Mouse (Mus musculus): ENCODE measurements around the gene Uba5. TPM values are rescaled to one million over a fixed set of nuclear protein-coding genes. Genes with fewer than 3 reads are reported as not detected.

Uba5 gene
- 10 to 100 TPM; 42.1 to 43.4 TPM for total RNA-seq (2021)

DNA sequence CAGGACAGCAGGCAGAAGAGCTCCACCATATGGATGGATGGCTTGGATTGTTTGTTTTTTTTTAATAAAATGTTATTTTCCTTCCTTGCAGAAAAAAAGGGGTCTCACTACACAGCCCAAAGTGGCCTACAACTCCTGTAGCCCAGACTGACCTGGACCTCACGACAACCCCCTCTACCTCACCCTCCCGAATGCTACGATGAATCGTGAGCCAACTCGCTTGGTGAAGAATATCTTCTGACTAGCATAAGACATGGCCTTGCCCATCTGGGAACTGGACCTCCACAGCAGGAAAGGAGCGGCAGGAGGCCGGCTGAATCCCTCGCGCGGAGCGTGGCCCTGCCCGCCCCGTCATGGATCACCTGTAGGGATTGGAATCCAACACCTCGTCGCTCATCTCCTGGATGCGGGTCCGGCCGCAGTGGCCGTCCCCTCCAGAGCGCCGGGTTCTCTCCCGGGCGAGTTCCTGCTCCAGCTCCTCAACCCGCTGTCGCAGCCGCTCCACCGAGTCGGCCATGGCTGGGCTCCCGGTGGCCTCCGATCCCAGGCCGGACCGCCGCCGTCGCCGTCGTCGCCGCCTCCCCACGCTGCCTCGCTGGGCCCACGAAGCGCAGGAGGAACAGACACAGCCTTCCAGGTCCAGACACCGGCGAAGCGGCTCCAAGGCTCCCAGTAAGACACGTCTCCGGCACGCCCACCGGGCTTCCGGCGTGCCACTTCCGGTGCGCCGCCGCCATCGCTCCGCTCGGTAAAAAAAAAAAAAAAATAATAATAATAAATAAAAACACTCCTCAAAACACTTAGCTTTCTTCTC lies at the start of gene Uba5:
Gene Uba5, minus strand, starts transcription at position 705 of the 814 bp plus-strand sequence.
- DNase-seq (ENCODE audit: extremely low spot score in 1 of 2, low spot score in 2 of 2) = peak; percentile 48 to 89
- intact Hi-C loops (cut with DNase I) = no loop called here

DNA sequence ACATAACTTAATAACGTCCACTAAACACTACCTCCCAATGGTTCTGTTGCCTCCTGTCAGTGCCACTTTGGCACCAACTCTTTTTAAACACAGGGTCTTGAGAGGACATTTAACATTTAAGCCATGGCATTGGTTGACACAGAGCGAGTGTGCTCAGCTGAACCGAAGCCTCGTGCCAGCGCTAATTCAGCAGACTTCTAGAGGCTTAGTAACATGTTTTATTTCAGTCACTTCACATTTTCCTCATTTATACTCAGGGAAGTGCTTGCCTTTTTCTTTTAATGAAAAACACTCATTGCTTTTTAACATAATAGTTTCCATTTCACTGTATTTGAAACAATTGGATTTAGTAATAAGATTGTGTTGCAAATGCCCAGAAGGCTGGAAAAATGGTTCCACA lies 46.2 kb upstream of the Uba5 start:
- DNase-seq (ENCODE audit: extremely low spot score in 1 of 2, low spot score in 2 of 2) = no peak
- intact Hi-C loops (cut with DNase I) = no loop called here

DNA sequence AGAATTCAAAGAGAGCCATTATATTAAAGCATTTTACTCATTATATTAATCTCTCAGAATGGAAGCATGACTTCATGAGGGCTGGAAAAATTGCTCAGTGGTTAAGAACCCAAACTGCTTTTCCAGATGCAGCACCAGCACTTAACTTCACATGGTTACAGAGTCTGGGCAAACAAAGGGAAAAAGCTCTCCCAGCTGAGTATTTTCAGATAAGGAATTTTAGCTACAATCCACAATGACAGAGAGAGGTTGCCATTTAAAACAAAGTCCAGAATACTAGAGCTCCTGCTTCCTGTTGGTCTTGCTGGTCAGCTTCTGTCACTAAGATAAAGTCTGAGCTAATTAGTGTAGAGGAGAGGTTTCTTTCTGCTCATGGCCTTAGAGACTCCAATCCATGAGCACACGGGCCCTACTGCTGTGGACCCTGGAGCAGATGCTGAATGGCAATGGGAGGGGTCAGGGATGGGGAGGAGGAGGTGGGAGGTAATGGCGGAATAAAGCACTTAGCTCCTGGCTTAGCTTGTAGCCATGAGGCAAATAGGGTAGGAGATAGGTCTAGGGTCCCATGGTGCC lies 45.7 kb upstream of the Uba5 start:
- intact Hi-C loops (cut with DNase I) = no loop called here
- no peak for DNase-seq (ENCODE audit: extremely low spot score in 1 of 2, low spot score in 2 of 2)

DNA sequence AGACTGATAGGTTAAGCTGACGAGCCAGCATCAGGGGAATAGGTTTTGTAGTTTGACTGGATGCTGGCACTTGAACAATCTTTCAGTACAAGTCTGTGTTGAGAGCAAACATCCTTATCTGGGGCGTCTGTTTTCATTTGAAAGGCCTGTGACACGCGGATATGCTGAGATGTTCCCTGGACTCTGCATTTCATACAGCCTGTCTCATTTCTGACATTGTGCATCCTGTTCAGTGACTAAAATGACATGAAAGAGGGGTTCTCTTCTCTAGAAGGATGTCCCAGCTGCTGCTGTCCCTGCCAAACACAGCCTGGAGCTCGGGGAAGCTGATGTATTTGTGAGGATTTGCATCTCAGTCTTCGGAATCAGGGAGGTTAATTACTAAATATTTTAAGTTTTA lies 44.5 kb upstream of the Uba5 start:
- intact Hi-C loops (cut with DNase I) = no loop called here
- no peak for DNase-seq (ENCODE audit: extremely low spot score in 1 of 2, low spot score in 2 of 2)

DNA sequence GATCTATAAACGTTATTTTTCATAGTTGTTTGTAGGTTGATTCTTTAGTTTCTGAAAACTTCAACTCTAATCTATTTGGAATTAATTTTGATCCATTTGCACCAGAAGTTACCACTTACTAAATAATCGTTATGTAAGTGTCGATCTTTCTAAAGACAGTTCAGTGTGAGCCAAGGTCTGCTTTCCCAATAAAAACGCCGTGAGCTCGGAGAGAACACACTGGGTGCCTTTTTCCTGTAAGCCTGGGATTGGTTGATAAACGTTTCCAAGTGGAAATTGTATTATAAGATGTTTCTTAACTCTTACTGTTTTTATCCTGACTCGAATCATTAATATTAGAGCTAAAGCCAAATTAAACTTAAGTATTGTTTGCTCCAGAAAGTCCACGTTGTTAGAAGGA lies 44.0 kb upstream of the Uba5 start:
- intact Hi-C loops (cut with DNase I) = no loop called here

DNA sequence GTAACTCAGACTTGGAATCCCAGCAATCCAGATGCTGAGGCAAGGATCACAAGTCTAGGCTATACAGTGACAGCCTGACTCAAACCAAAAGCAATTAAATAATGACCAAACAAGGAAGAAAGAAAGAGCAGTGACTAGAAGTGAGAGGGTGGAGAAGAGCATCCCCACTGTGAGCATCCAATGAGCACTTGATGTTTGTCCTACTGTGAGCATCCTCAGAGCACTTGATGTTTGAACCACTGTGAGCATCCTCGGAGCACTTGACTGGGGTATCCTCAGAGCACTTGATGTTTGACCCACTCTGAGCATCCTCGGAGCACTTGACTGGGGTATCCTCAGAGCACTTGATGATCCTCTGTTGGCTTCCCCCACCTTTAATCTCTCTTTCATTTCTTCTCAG lies 42.1 kb upstream of the Uba5 start:
- intact Hi-C loops (cut with DNase I) = no loop called here
- DNase-seq (ENCODE audit: extremely low spot score in 1 of 2, low spot score in 2 of 2) = no peak

More for the DNA sequence above, 44.0 kb upstream of the Uba5 start:
- no peak for DNase-seq (ENCODE audit: extremely low spot score in 1 of 2, low spot score in 2 of 2)

DNA sequence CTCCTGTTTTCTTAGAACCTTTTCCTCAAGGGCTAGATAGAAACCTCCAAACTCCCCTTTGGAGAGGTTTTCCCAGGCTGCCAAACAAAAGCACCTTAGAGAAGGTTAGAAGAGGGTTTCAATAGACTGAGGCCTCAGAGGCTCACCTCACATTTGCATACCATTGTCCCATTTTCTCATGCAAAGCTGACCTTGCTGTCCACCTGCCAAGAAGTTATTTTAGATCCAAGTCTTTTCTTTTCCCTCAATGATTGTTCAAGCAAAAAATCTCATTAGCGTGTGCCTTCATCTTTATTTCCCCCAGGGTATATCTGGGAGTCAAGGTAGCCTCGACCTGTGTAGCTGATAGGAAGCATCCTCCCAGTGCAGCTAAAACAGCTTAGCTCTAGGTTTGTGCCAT lies 40.0 kb upstream of the Uba5 start:
- intact Hi-C loops (cut with DNase I) = no loop called here

DNA sequence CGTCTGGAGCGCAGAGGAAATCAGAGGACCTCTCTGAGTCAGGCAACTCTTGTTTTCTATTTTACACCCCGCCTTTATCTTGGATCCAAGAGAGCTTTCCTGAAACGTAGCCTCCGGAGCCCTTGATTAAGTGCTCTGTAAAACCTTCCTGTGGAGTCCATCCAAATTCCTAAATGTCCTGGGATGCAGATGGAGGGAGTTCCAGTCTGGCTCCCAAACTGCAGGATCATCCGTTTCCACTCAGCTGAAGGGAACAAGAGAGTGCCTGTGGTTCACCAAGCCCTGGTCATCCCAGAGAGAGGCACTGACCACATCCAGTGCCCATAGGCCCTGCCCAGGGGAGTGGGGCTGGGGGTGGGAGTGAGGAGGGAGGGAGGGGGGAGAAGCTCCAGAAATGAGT lies 39.4 kb upstream of the Uba5 start:
- intact Hi-C loops (cut with DNase I) = no loop called here

More for the DNA sequence above, 40.0 kb upstream of the Uba5 start:
- DNase-seq (ENCODE audit: extremely low spot score in 1 of 2, low spot score in 2 of 2) = no peak

DNA sequence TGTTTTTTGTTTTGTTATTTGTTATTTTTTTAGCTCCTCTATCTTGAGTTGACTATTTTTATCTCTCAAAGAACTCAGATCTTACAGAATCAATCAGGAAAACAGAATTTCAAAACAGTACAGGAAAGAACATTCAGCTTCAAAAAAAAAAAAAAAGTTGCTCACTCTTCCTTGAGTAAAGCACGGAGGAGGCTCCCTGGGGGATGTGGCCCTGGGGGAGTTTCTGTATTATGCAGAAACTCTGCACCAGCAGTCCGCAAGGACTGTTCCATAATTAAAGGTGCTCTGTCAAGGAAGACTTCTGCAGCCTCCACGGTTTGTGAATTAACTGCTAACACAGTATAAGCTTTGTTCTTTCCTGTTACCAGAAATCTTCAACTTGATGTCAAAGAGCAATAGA lies 38.5 kb upstream of the Uba5 start:
- intact Hi-C loops (cut with DNase I) = no loop called here
- DNase-seq (ENCODE audit: extremely low spot score in 1 of 2, low spot score in 2 of 2) = no peak

More for the DNA sequence above, 39.4 kb upstream of the Uba5 start:
- no peak for DNase-seq (ENCODE audit: extremely low spot score in 1 of 2, low spot score in 2 of 2)

DNA sequence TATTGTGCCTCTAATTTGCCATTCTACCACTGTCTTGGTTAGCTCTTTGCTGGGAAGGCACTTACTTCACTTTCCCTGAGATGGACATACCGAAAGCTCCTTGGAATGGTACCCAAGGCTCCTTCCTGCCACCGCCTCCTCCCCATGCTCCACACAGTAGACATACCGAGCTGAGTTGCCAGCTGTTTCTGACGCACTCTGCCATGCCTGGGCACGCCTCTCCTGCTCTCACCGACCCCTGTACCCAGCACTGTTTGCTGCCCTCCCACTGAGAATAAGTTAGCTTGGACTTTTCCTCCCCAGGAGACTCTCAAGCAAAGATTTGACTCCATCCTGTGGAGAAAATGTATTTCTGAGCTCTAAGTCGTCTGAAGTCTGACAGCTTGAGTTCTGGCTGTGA lies 37.9 kb upstream of the Uba5 start:
- intact Hi-C loops (cut with DNase I) = no loop called here
- DNase-seq (ENCODE audit: extremely low spot score in 1 of 2, low spot score in 2 of 2) = no peak

DNA sequence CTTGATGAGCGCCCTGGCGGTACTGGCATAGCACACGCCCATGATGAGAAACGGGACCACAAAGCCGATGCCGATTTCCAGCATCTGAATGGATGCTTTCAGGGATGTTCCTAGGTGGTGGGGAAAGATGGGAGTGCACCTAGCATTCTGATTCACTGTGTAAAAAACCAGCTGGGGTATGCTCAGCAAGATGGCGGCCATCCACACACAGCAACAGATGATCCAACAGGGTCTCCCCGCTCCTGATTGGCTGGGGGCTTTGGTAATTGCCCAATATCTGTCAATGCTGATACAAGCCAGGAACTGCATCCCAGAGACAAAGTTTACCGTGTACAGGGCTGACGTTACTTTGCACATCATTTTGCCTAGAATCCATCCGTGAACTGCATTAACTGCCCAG lies 36.1 kb upstream of the Uba5 start:
- DNase-seq (ENCODE audit: extremely low spot score in 1 of 2, low spot score in 2 of 2) = no peak
- intact Hi-C loops (cut with DNase I) = no loop called here

DNA sequence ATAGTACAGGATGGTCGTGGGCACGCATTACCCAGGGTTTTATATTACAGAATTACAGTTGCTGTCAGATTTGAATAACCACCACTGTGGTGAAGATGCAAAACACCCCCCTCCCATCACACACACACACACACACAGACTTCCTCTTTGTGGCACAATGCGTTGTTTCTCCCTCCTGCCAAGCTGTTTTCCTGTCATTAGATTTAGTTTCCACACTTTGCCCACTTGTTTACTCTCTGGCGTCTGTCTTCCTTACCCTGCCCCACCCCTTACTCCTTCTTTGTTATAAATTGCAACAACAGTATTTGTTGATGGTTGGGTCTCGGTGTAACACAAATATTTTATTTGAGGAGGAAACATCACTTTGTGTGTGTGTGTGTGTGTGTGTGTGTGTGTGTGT lies 35.3 kb upstream of the Uba5 start:
- DNase-seq (ENCODE audit: extremely low spot score in 1 of 2, low spot score in 2 of 2) = no peak
- intact Hi-C loops (cut with DNase I) = no loop called here

DNA sequence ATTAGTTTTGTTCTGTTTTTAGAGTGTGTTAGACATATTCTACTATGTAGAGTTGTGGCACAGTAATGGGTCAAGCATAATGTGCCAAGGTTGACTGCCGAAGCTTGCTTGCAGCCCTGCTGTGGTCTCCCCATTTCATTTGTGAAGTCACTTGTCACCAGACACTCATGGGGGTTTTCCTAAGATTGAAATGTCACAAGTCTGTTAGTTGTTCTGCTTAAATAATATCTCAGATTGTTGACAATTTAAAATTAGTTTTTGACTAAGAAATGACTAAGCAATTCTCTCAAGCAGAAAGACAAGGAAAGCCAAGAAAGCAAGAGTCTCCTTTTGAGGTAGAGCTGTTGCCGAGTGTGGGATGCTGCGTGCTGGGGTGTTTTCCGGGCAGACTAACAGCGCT lies 30.0 kb upstream of the Uba5 start:
- intact Hi-C loops (cut with DNase I) = no loop called here
- no peak for DNase-seq (ENCODE audit: extremely low spot score in 1 of 2, low spot score in 2 of 2)

DNA sequence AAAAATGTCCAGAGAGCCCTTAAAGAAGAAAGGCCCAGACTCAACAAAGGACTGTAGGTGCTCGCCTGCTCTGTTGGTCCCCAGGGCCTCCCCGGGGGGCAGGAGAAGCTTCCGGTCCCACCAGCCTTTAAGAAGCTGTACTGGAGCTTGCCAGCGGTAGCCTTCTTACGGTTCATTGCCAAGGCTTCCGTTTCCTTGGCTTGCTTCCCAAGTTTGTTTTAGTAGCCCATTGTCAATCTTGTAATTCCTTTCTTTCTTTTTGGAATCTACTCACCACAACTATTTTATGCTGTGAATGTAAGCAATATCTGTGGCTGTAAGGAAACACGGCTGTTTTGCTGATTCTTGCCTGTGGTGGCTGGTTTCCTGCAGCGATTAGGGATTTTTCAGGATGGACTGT lies 25.6 kb upstream of the Uba5 start:
- peak in 1 of 2 experiments; percentile 77 for DNase-seq (ENCODE audit: extremely low spot score in 1 of 2, low spot score in 2 of 2)
- intact Hi-C loops (cut with DNase I) = no loop called here

DNA sequence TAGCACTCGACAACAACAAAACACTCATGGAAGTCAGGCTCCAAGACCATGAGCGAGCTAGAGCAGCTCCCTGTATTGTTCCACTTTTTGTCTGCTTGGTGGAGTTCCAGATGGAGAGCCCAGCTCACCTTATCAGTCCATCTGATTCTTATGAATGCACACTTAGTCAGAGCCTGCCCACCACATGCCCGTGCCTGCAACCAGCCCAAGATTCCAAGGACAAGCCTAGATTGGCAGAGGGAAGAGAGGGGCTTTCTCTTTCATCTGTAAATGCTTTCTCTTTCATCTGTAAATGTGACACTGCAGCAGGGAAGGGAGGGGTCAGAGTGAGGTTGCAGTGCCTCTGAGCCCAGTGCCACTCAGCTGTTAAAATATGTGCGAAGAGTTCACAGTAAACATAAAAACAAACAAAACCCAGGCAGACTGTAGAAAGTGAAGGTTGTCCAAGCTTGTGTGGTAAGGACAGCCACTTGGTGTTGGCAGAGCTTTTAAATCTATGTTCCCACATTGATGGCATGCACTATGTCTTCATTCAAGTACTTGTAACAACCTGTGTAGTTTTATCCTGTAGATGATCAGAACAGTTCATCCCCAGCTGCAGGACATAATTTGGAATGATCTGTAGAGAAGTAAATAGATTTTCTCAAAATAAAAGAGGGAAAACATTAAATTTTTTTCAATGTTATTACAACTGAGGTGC lies 22.9 kb upstream of the Uba5 start:
- DNase-seq (ENCODE audit: extremely low spot score in 1 of 2, low spot score in 2 of 2) = no peak
- intact Hi-C loops (cut with DNase I) = no loop called here

DNA sequence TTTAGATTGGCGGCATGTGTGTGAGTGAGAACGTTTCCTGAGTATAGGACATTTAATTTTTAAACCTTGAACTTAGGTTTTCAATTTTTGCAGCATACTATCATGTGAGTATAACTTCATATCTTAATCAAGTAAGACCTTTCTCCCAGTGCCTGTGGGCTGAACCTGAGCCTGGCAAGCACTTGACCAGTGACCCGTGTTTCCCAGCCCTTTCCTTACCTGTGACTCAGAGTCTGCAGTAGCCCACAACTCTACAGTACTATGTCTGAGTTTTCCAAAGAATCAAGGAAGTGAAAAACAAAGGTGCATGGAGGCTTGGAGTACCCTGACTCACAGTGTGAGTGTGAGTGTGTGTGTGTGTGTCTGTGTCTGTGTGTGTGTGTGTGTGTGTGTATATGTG lies 17.1 kb upstream of the Uba5 start:
- no peak for DNase-seq (ENCODE audit: extremely low spot score in 1 of 2, low spot score in 2 of 2)
- intact Hi-C loops (cut with DNase I) = no loop called here

DNA sequence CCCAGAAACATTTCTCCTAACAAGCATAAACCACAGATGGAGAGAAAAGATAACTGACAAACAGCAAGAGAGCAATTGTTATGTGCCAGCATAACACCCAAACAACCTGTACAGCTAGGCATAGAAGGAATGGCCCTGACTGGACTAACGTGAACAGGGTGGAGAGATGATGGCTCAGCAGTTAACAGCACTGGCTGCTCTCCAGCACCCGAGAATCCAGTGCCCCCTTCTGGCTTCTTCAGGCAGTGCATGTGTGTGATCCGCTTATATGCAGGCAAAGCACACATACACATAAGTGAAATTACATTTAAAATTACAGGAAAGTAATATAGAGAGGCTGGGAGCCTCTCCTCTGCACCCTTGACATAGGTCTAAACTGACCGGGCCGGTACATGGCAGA lies 16.4 kb upstream of the Uba5 start:
- intact Hi-C loops (cut with DNase I) = no loop called here
- peak in 1 of 2 experiments; percentile 42 for DNase-seq (ENCODE audit: extremely low spot score in 1 of 2, low spot score in 2 of 2)

DNA sequence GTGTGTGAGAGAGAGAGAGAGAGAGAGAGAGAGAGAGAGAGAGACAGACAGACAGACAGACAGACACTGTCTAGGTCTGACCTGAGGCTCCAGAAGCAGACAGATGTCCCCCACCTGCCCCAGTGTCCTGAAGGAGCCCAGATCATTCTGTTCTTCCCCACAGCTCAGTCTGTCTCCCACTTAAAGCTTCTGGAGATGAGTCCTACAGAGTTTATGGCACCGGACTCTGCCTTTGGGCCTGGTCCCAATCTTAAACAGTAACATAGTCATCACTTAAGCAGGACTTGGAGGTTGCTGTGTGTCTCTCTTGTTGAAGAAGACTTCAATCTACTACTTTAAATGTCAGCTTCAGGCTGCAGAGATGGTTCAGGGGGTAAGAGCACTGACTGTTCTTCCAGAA lies 15.8 kb upstream of the Uba5 start:
- intact Hi-C loops (cut with DNase I) = no loop called here
- DNase-seq (ENCODE audit: extremely low spot score in 1 of 2, low spot score in 2 of 2) = no peak

DNA sequence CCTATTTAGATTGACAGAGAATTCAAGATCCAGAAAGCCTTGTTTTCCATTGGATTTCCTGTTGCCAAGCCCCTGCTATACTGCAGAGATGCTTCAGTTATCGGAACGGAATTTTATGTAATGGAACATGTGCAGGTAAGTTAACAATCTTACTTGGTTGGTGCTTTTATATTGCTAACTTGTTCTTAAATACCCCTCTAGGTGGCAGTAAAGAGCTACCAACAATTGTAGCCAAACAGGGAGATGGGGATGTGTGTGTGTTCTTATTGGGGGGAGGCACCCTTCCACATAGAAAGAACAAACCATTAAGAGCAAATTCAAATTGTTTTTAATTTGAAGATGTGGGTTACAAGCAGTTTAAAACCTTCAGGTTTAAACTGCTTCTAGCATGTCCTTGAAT lies 12.9 kb upstream of the Uba5 start:
- intact Hi-C loops (cut with DNase I) = no loop called here
- no peak for DNase-seq (ENCODE audit: extremely low spot score in 1 of 2, low spot score in 2 of 2)
